Mouse (Mus musculus) liver, embryonic 14.5 days (tissue): ENCODE results near the gene Pdcd2l. TPM values are rescaled to one million over a fixed set of nuclear protein-coding genes. Genes with fewer than 3 reads are reported as not detected.

Source experiments
- ATAC-seq: fragments of 200-750 bp; cut with Nextera tagmentation; 2 replicates; pipeline ENCODE4 v1.8.0; 2017; ENCODE audit warnings: moderate number of reproducible peaks, mild to moderate bottlenecking, moderate library complexity; ENCODE audit not compliant: insufficient read depth
- DNase-seq, 3 experiments: peaks; one replicate each; pipeline ENCODE4 v3.0.0-alpha.2; 2012 to 2013; ENCODE audit warnings: low read depth in 3 of 3, low spot score in 3 of 3
- H3K27ac ChIP-seq: fragments of 300-500 bp; sonication (generic); 2 replicates; pipeline ENCODE4 v1.5.1; 2014; ENCODE audit warnings: moderate library complexity, mild to moderate bottlenecking, control low read depth, inconsistent platforms
- H3K27me3 ChIP-seq: fragments of 300-500 bp; sonication (generic); 2 replicates; pipeline ENCODE4 v1.6.1; 2014; ENCODE audit warnings: mild to moderate bottlenecking, low read length, moderate library complexity; ENCODE audit not compliant: control insufficient read depth, insufficient read depth
- H3K36me3 ChIP-seq: fragments of 300-500 bp; sonication (generic); replicated peaks from 2 replicates; pipeline ENCODE4 v1.6.1; 2014; ENCODE audit warnings: low read depth; ENCODE audit not compliant: control insufficient read depth, insufficient read depth
- H3K4me1 ChIP-seq, 2 experiments: fragments of 200-500 bp in 1 of 2; fragments of 300-500 bp in 1 of 2; sonication (generic) in 1 of 2; replicated peaks; 2 replicates each; pipeline ENCODE4 v1.6.1; 2012 to 2014; ENCODE audit warnings: antibody characterized with exemption in 1 of 2, inconsistent platforms in 1 of 2, low read length in 1 of 2; ENCODE audit not compliant: control insufficient read depth in 2 of 2, insufficient read depth in 2 of 2
- H3K4me2 ChIP-seq: fragments of 300-500 bp; sonication (generic); 2 replicates; pipeline ENCODE4 v1.6.1; 2014; ENCODE audit warnings: low read depth, mild to moderate bottlenecking, control low read depth, moderate library complexity
- H3K4me3 ChIP-seq, 2 experiments: fragments of 200-500 bp in 1 of 2; fragments of 300-500 bp in 1 of 2; sonication (generic) in 1 of 2; 2 replicates each; pipeline ENCODE4 v1.5.1; 2012 to 2014; ENCODE audit warnings: low read depth in 2 of 2, low read length in 2 of 2, mild to moderate bottlenecking in 2 of 2, control low read depth in 1 of 2, inconsistent platforms in 1 of 2, moderate library complexity in 1 of 2; ENCODE audit not compliant: insufficient read depth in 1 of 2
- H3K9ac ChIP-seq: fragments of 300-500 bp; sonication (generic); replicated peaks from 2 replicates; pipeline ENCODE4 v1.6.1; 2014; ENCODE audit warnings: mild to moderate bottlenecking, control low read depth, moderate library complexity
- H3K9me3 ChIP-seq: fragments of 300-500 bp; sonication (generic); 2 replicates; pipeline ENCODE4 v1.6.1; 2016; ENCODE audit warnings: low read length, mixed read lengths; ENCODE audit not compliant: control insufficient read depth
- CTCF ChIP-seq: IDR thresholded peaks from 2 replicates; pipeline ENCODE4 v1.5.1; 2016; ENCODE audit warnings: antibody characterized with exemption, low read depth, control low read depth
- EP300 ChIP-seq: IDR thresholded peaks from 2 replicates; pipeline ENCODE4 v1.6.1; 2016; ENCODE audit warnings: antibody characterized with exemption, low read depth
- WGBS: fragments of 180-500 bp; shearing (Covaris S2); extraction: QIAGEN DNeasy Blood & Tissue Kit; methylation state at CpG from one replicate; pipeline ENCODE4 v1.1.7; 2014; ENCODE audit not compliant: insufficient replicate concordance; 5-methylcytosine and 5-hydroxymethylcytosine counted together
- polyA plus RNA-seq, 2 experiments: library from polyadenylated mRNA; depleted of rRNA in 1 of 2; stranded (reverse) in 1 of 2; unstranded in 1 of 2; fragments of >200 nt; fragmentation: Nextera tagmentation in 1 of 2; extraction: Ambion mirVana in 1 of 2; gene quantifications; 2 replicates each; pipeline versions ENCODE4 v1.2.1 to v1.2.3; 2012 to 2014

Pdcd2l gene
- polyA plus RNA-seq, 2 experiments: 14.1 to 20.4 TPM

GRCm38 (mm10) chr7:34229691-34230111 lies 33.2 kb upstream of the Pdcd2l start:
- peak overlapping the region; percentile 87 for H3K4me2 ChIP-seq
- no peaks in the 10 kb centered on the region for H3K9me3 ChIP-seq
- ATAC-seq (peak; percentile 12; the same call in 1 of the 2 replicates), DNase-seq (no peak)
- H3K9ac ChIP-seq: peak overlapping the region; percentile 74
- no peaks in the 10 kb centered on the region for H3K27me3 ChIP-seq
- TF ChIP-seq CTCF: no peak
- TF ChIP-seq EP300: no peak
- H3K4me1 ChIP-seq: peaks cover 24 to 45% of the 10 kb centered on the region in 2 experiments
- under 1% methylated on average over 19 of the region's 19 CpGs for WGBS
- peak overlapping the region; percentile 7; the same call in 1 of the 2 replicates for H3K27ac ChIP-seq
- peaks cover 10% of the 10 kb centered on the region for H3K36me3 ChIP-seq
- peak overlapping the region; percentile 71 for H3K4me3 ChIP-seq

DNA sequence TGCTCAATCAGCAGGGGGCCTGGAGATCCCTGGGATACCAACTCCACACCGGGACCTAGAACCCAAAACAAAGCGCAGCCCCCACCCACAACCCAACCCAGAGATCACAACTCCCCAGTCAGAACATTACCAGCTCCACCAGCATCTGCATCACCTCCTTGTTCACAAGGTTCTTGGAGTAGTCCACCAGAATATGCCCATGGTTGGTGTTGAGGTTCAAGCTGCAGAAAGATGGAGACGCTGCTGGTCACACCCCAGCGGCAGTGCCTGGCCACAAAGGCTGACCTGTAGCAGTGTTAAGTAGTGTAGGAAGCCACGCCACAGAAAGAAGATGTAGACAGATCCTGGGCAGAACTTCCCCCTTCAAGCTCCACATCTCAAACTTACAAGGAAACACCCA lies 32.7 kb upstream of the Pdcd2l start:
- DNase-seq: no peak

GRCm38 (mm10) chr7:34228641-34229040 lies 32.2 kb upstream of the Pdcd2l start:
- Histone ChIP-seq H3K4me2 (peak overlapping the region; percentile 87), H3K9me3 (no peaks in the 10 kb centered on the region), H3K9ac (no peak overlapping the region), H3K4me1 (peaks cover 24 to 44% of the 10 kb centered on the region in 2 experiments), H3K4me3 (peak overlapping the region; percentile 19 to 71; a peak in 3 of 4 replicates), H3K27me3 (no peaks in the 10 kb centered on the region), H3K27ac (no peak overlapping the region), H3K36me3 (peaks cover 10% of the 10 kb centered on the region)
- DNase-seq: no peak
- TF ChIP-seq CTCF (no peak), EP300 (no peak)
- WGBS: 14% methylated on average over 9 of the region's 9 CpGs
- no peak for ATAC-seq

More for the DNA sequence above, 32.7 kb upstream of the Pdcd2l start:
- Histone ChIP-seq H3K9me3 (no peaks in the 10 kb centered on the region), H3K27me3 (no peaks in the 10 kb centered on the region), H3K27ac (peak overlapping the region; percentile 2; the same call in 1 of the 2 replicates), H3K4me1 (peaks cover 24 to 44% of the 10 kb centered on the region in 2 experiments), H3K36me3 (peaks cover 10% of the 10 kb centered on the region), H3K4me2 (peak overlapping the region; percentile 87), H3K4me3 (peak overlapping the region; percentile 71), H3K9ac (peak overlapping the region; percentile 74)
- WGBS: 16% methylated on average over 5 of the region's 5 CpGs
- TF ChIP-seq EP300: no peak
- no peak for TF ChIP-seq CTCF
- no peak for ATAC-seq

- TF ChIP-seq EP300 (no peak), CTCF (peak; percentile 51)
- ATAC-seq (no peak), DNase-seq (no peak)
- Histone ChIP-seq H3K27ac (no peak overlapping the region), H3K9me3 (no peaks in the 10 kb centered on the region), H3K4me1 (peaks cover 12 to 30% of the 10 kb centered on the region in 2 experiments), H3K36me3 (peaks cover 19% of the 10 kb centered on the region), H3K4me3 (no peak overlapping the region), H3K27me3 (no peaks in the 10 kb centered on the region), H3K4me2 (peak overlapping the region; percentile 24; the same call in 1 of the 2 replicates), H3K9ac (no peak overlapping the region)
- 76% methylated on average over 12 of the region's 12 CpGs for WGBS
Measured at GRCm38 (mm10) chr7:34226846-34227245, 30.4 kb upstream of the Pdcd2l start.

DNA sequence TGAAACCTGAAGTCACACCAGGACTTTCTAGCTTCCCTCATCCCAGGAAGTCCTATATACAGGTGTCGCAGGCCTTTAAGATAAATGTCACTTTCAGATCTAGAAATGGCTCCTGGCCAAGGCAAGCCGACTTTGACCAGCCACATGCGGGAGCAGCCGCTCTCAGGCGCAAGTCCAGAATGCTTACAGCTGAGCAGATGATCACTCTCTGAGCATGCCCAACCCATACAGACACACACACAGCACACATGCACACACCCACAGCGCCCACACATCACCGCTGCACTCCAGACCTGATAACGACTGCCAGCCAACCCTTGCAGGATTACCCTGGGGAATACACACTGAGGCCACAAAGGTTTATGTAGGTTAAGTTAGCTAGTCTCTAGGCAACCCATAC lies 29.6 kb upstream of the Pdcd2l start:
- H3K27ac ChIP-seq: no peak overlapping the region
- DNase-seq (no peak), ATAC-seq (no peak)
- H3K4me1 ChIP-seq: peaks cover 12 to 30% of the 10 kb centered on the region in 2 experiments
- no peak overlapping the region for H3K4me3 ChIP-seq
- TF ChIP-seq CTCF (no peak), EP300 (no peak)
- no peak overlapping the region for H3K9ac ChIP-seq
- H3K36me3 ChIP-seq: peaks cover 19% of the 10 kb centered on the region
- no peaks in the 10 kb centered on the region for H3K9me3 ChIP-seq
- WGBS: 55% methylated on average over 8 of the region's 8 CpGs
- H3K27me3 ChIP-seq: no peaks in the 10 kb centered on the region
- no peak overlapping the region; the same call in 1 of the 2 replicates for H3K4me2 ChIP-seq
